In genomic region chr17:56431582-56431981, GRCm38 (mm10) we compare ENCODE assay signal across 19 mouse cellular contexts.
"Had no signal": no experiment of that assay in that cellular context is flagged by ENCODE, and none has a peak within 500 bp of the region (broad histone marks: within the 10 kb centered on the region; RNA-seq: fewer than 3 reads in every experiment).

No protein-coding gene starts in this region.

- DNase-seq: gastrocnemius, postnatal 25 days; heart, adult 18-20 months; heart, postnatal 10 days; heart, postnatal 4 days; kidney, adult 18-20 months; kidney, adult 8-10 months; kidney, postnatal 10 days; kidney, postnatal 36 days; layer of hippocampus, adult 9-11 months; layer of hippocampus, postnatal 36 days; left cerebral cortex, postnatal 4 days had no signal

- H3K4me1 ChIP-seq: heart, embryonic 10.5 days; heart, embryonic 12.5 days; hindbrain, embryonic 10.5 days; hindbrain, embryonic 12.5 days; intestine, embryonic 15.5 days had no signal

- H3K27me3 ChIP-seq: intestine, embryonic 15.5 days; limb, embryonic 13.5 days; limb, embryonic 15.5 days had no signal

- H3K27ac ChIP-seq: heart, embryonic 10.5 days; hindbrain, embryonic 10.5 days; hindbrain, embryonic 12.5 days; hindbrain, embryonic 14.5 days; intestine, embryonic 15.5 days; limb, embryonic 13.5 days; limb, embryonic 15.5 days had no signal

- H3K4me3 ChIP-seq: heart, embryonic 10.5 days; heart, embryonic 12.5 days; hindbrain, embryonic 10.5 days; hindbrain, embryonic 12.5 days; intestine, embryonic 15.5 days; limb, embryonic 13.5 days; limb, embryonic 15.5 days had no signal
